Comparison of ENCODE assay signal across 18 mouse cellular contexts in genomic region chr9:106840569-106840968, GRCm38 (mm10). TPM values are rescaled to one million over a fixed set of nuclear protein-coding genes. Genes with fewer than 3 reads are reported as not detected.
DNase-seq lines count a peak whose midpoint lies in the region; ATAC-seq and TF ChIP-seq lines count a peak whose summit lies in the region.
"Had no signal": no experiment of that assay in that cellular context is flagged by ENCODE, and none has a peak within 500 bp of the region (broad histone marks: within the 10 kb centered on the region; RNA-seq: fewer than 3 reads in every experiment).

No protein-coding gene starts in this region.

- H3K9me3 ChIP-seq in hindbrain, postnatal 0 days (ENCODE audit: low read length), result no peaks in the 10 kb centered on the region
- H3K9me3 ChIP-seq in hindbrain, embryonic 11.5 days (ENCODE audit: control insufficient read depth, low read length), result no peaks in the 10 kb centered on the region
- H3K9me3 ChIP-seq in lung, embryonic 14.5 days (ENCODE audit: low read depth, low read length), result no peaks in the 10 kb centered on the region
- H3K9me3 ChIP-seq: hindbrain, embryonic 12.5 days had no signal

- H3K36me3 ChIP-seq in hindbrain, postnatal 0 days (ENCODE audit: insufficient read depth, low read length), result peaks cover 23% of the 10 kb centered on the region; the same call in 1 of the 2 replicates
- peaks cover 9% of the 10 kb centered on the region for H3K36me3 ChIP-seq in hindbrain, embryonic 11.5 days (ENCODE audit: control insufficient read depth, insufficient read depth, low read length)
- peaks cover 88% of the 10 kb centered on the region for H3K36me3 ChIP-seq in lung, embryonic 14.5 days (ENCODE audit: insufficient read depth)

- no peak overlapping the region for H3K4me2 ChIP-seq in hindbrain, postnatal 0 days (ENCODE audit: low read depth, low read length)
- H3K4me2 ChIP-seq in hindbrain, embryonic 11.5 days (replicated peaks; ENCODE audit: low read depth, low read length), result no peak overlapping the region
- H3K4me2 ChIP-seq in lung, embryonic 14.5 days, result no peak overlapping the region
- H3K4me2 ChIP-seq: hindbrain, embryonic 12.5 days had no signal

- no peak for ATAC-seq in CD4-positive, CD25-positive, alpha-beta regulatory T cell, adult 4 months
- no peak for ATAC-seq in hindbrain, postnatal 0 days
- ATAC-seq in hindbrain, embryonic 11.5 days (ENCODE audit: low FRiP score), result no peak
- ATAC-seq in lung, embryonic 14.5 days (ENCODE audit: insufficient read depth), result no peak
- no peak for ATAC-seq in monocyte, adult 5-6 weeks (replicated peaks; ENCODE audit: insufficient number of reproducible peaks, low FRiP score, low TSS enrichment, poor library complexity, severe bottlenecking)

- no peak overlapping the region for H3K9ac ChIP-seq in hindbrain, postnatal 0 days (replicated peaks; ENCODE audit: low read length)
- H3K9ac ChIP-seq in hindbrain, embryonic 11.5 days (ENCODE audit: low read depth, low read length), result no peak overlapping the region
- H3K9ac ChIP-seq in lung, embryonic 14.5 days, result no peak overlapping the region
- H3K9ac ChIP-seq: hindbrain, embryonic 12.5 days had no signal

- no peak overlapping the region for H3K4me3 ChIP-seq in hindbrain, postnatal 0 days (ENCODE audit: low read length)
- no peak overlapping the region for H3K4me3 ChIP-seq in hindbrain, embryonic 11.5 days (ENCODE audit: low read depth, low read length)
- H3K4me3 ChIP-seq in lung, embryonic 14.5 days (ENCODE audit: low read depth, low read length), result no peak overlapping the region
- H3K4me3 ChIP-seq: embryonic facial prominence, embryonic 10.5 days; erythroblast, embryonic 14.5 days; hindbrain, embryonic 12.5 days had no signal

- H3K27ac ChIP-seq in hindbrain, postnatal 0 days, result no peak overlapping the region
- H3K27ac ChIP-seq in hindbrain, embryonic 11.5 days (ENCODE audit: low read depth, low read length), result no peak overlapping the region
- no peak overlapping the region for H3K27ac ChIP-seq in lung, embryonic 14.5 days (ENCODE audit: low read depth)
- H3K27ac ChIP-seq: embryonic facial prominence, embryonic 10.5 days; hindbrain, embryonic 12.5 days had no signal

- peak; percentile 52 for DNase-seq in CD4-positive, CD25-positive, alpha-beta regulatory T cell, adult 2 months (ENCODE audit: low read depth, low spot score)
- no peak for DNase-seq in hindbrain, postnatal 0 days (ENCODE audit: low spot score)
- DNase-seq in hindbrain, embryonic 11.5 days (ENCODE audit: low spot score), result no peak
- peak; percentile 28 for DNase-seq in lung, embryonic 14.5 days
- DNase-seq in lung, postnatal 14 days, result no peak
- peak; percentile 12 for DNase-seq in brain, adult 2 months (ENCODE audit: low read depth, low spot score)
- DNase-seq: adrenal gland, postnatal 10 days; cerebellum, adult 9-11 months; gastrocnemius, postnatal 36 days; kidney, adult 18-20 months; kidney, postnatal 4 days; lung, adult 2 months; right cerebral cortex, adult 18-20 months had no signal

- H3K4me1 ChIP-seq in hindbrain, postnatal 0 days (ENCODE audit: insufficient read depth, low read length), result no peaks in the 10 kb centered on the region
- H3K4me1 ChIP-seq in hindbrain, embryonic 11.5 days (replicated peaks; ENCODE audit: control insufficient read depth, insufficient read depth, low read length), result no peaks in the 10 kb centered on the region
- H3K4me1 ChIP-seq in lung, embryonic 14.5 days (ENCODE audit: insufficient read depth), result no peaks in the 10 kb centered on the region
- H3K4me1 ChIP-seq: embryonic facial prominence, embryonic 10.5 days; hindbrain, embryonic 12.5 days had no signal

- WGBS in hindbrain, postnatal 0 days, result 97% methylated on average over 1 of the region's 1 CpGs
- 97% methylated on average over 1 of the region's 1 CpGs for WGBS in hindbrain, embryonic 11.5 days
- 100% methylated on average over 1 of the region's 1 CpGs for WGBS in lung, embryonic 14.5 days

- peak; percentile 44 for TF ChIP-seq CTCF in hindbrain, postnatal 0 days (IDR thresholded peaks at IDR 0.05; ENCODE audit: low read depth)
- 0 out of 2 replicates have a peak, but pooled peaks have one; percentile 33 for TF ChIP-seq CTCF in lung, embryonic 14.5 days (IDR thresholded peaks at IDR 0.05; ENCODE audit: low read depth)

- H3K27me3 ChIP-seq in hindbrain, postnatal 0 days (ENCODE audit: insufficient read depth, low read length), result no peaks in the 10 kb centered on the region
- H3K27me3 ChIP-seq in hindbrain, embryonic 11.5 days (ENCODE audit: control insufficient read depth, insufficient read depth, low read length), result no peaks in the 10 kb centered on the region
- H3K27me3 ChIP-seq in lung, embryonic 14.5 days (ENCODE audit: insufficient read depth, low read length), result no peaks in the 10 kb centered on the region
- H3K27me3 ChIP-seq: hindbrain, embryonic 12.5 days had no signal

RNA-seq across cellular contexts. Expression of gene Dcaf1, which starts 18.9 kb away (rescaled TPM):
- polyA plus RNA-seq in CD4-positive, CD25-positive, alpha-beta regulatory T cell, adult 4 months (2017; shearing (Covaris generic)), result 10 to 100 TPM; 22.7 to 37.2 TPM
- 18.0 and 18.3 TPM in 2 replicates for total RNA-seq in hindbrain, postnatal 0 days (2014; rRNA removed)
- 7.1 and 7.4 TPM in 2 replicates for polyA plus RNA-seq in hindbrain, postnatal 0 days (2015; fragmentation: Nextera tagmentation; extraction: Ambion mirVana)
- polyA plus RNA-seq in hindbrain, embryonic 11.5 days (2014; fragmentation: Nextera tagmentation; extraction: Ambion mirVana), result 30.4 and 32.1 TPM in 2 replicates
- 26.6 and 27.8 TPM in 2 replicates for polyA plus RNA-seq in lung, embryonic 14.5 days (2014; fragmentation: Nextera tagmentation; extraction: Ambion mirVana)
- total RNA-seq in monocyte, adult 5-6 weeks (2017), result 15.9 to 35.2 TPM (median 25.1 TPM) in 3 replicates

RNA-seq across cellular contexts. Expression of gene Rbm15b, which starts 46.7 kb away (rescaled TPM):
- 1 to 10 TPM; 3.7 to 4.4 TPM for polyA plus RNA-seq in CD4-positive, CD25-positive, alpha-beta regulatory T cell, adult 4 months (2017; shearing (Covaris generic))
- total RNA-seq in hindbrain, postnatal 0 days (2014; rRNA removed), result 74.0 and 86.2 TPM in 2 replicates
- 9.3 and 10.1 TPM in 2 replicates for polyA plus RNA-seq in hindbrain, postnatal 0 days (2015; fragmentation: Nextera tagmentation; extraction: Ambion mirVana)
- 24.0 and 24.5 TPM in 2 replicates for polyA plus RNA-seq in hindbrain, embryonic 11.5 days (2014; fragmentation: Nextera tagmentation; extraction: Ambion mirVana)
- 22.2 and 25.3 TPM in 2 replicates for polyA plus RNA-seq in lung, embryonic 14.5 days (2014; fragmentation: Nextera tagmentation; extraction: Ambion mirVana)
- 20.9 to 43.6 TPM (median 26.8 TPM) in 3 replicates for total RNA-seq in monocyte, adult 5-6 weeks (2017)

RNA-seq across cellular contexts. Expression of gene Manf, which starts 51.2 kb away (rescaled TPM):
- polyA plus RNA-seq in CD4-positive, CD25-positive, alpha-beta regulatory T cell, adult 4 months (2017; shearing (Covaris generic)), result 100 to 1,000 TPM; 124 to 139 TPM
- total RNA-seq in hindbrain, postnatal 0 days (2014; rRNA removed), result 29.4 and 29.7 TPM in 2 replicates
- polyA plus RNA-seq in hindbrain, postnatal 0 days (2015; fragmentation: Nextera tagmentation; extraction: Ambion mirVana), result 119 and 122 TPM in 2 replicates
- polyA plus RNA-seq in hindbrain, embryonic 11.5 days (2014; fragmentation: Nextera tagmentation; extraction: Ambion mirVana), result 305 and 309 TPM in 2 replicates
- polyA plus RNA-seq in lung, embryonic 14.5 days (2014; fragmentation: Nextera tagmentation; extraction: Ambion mirVana), result 246 and 279 TPM in 2 replicates
- 86.3 to 113 TPM (median 87.6 TPM) in 3 replicates for total RNA-seq in monocyte, adult 5-6 weeks (2017)

RNA-seq across cellular contexts. Expression of gene Rad54l2, which starts 51.6 kb away (rescaled TPM):
- polyA plus RNA-seq in CD4-positive, CD25-positive, alpha-beta regulatory T cell, adult 4 months (2017; shearing (Covaris generic)), result 1 to 10 TPM; 2.6 to 3.5 TPM
- 20.3 and 32.1 TPM in 2 replicates for total RNA-seq in hindbrain, postnatal 0 days (2014; rRNA removed)
- 4.6 and 5.4 TPM in 2 replicates for polyA plus RNA-seq in hindbrain, postnatal 0 days (2015; fragmentation: Nextera tagmentation; extraction: Ambion mirVana)
- polyA plus RNA-seq in hindbrain, embryonic 11.5 days (2014; fragmentation: Nextera tagmentation; extraction: Ambion mirVana), result 6.3 and 8.8 TPM in 2 replicates
- 4.5 and 5.7 TPM in 2 replicates for polyA plus RNA-seq in lung, embryonic 14.5 days (2014; fragmentation: Nextera tagmentation; extraction: Ambion mirVana)
- 10.3 to 29.7 TPM (median 14.5 TPM) in 3 replicates for total RNA-seq in monocyte, adult 5-6 weeks (2017)

Comparison
In these comparisons a context has a peak if more than half of its experiments do, and no peak if none do; other contexts are left out.
1. DNase-seq: peak in CD4-positive, CD25-positive, alpha-beta regulatory T cell, adult 2 months (single experiment), lung, embryonic 14.5 days (single experiment) and brain, adult 2 months (single experiment); none in hindbrain, postnatal 0 days (single experiment), hindbrain, embryonic 11.5 days (single experiment) and lung, postnatal 14 days (single experiment).